Mouse (Mus musculus) cerebellum, adult 2 months (tissue): Measurements from ENCODE around the gene Vps13d.

Experiments
- CTCF ChIP-seq: fragments of 200-500 bp; IDR thresholded peaks from 2 replicates; pipeline ENCODE4 v1.5.1; 2011; ENCODE audit warnings: low read depth, mild to moderate bottlenecking, control low read depth, low read length, moderate library complexity, borderline replicate concordance; ENCODE audit not compliant: insufficient read depth
- POLR2A ChIP-seq: fragments of 200-500 bp; IDR thresholded peaks from 2 replicates; pipeline ENCODE4 v1.6.1; 2011; ENCODE audit warnings: low read length, control low read depth, borderline replicate concordance; ENCODE audit not compliant: insufficient read depth

DNA sequence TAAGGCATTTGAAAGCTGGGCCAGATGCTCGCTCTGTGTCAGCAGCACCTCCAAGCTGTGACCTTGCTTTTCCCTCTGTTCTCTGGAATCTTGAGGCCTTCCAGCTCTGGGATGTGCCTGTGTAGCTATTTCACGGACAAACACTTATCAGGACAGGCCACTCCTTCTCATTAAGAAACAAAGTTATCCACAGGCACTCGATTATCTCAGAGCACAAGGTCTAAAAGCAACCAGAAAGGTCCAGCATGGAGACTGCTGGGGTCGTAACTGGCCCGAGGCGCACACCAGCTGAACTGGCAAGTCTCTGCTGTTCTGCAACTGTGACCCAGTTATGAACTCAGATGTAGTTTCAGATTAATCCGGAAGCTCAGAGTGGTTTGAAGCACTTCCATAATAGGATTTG lies 168.4 kb downstream of the Vps13d start:
- no peak for TF ChIP-seq POLR2A
- TF ChIP-seq CTCF, result no peak
